Mouse (Mus musculus): ENCODE results near the gene Tlk2. TPM values are rescaled to one million over a fixed set of nuclear protein-coding genes. Genes with fewer than 3 reads are reported as not detected.

The Tlk2 gene
- polyA plus RNA-seq, 1 experiment from 2014 or later: 18.3 TPM

DNA sequence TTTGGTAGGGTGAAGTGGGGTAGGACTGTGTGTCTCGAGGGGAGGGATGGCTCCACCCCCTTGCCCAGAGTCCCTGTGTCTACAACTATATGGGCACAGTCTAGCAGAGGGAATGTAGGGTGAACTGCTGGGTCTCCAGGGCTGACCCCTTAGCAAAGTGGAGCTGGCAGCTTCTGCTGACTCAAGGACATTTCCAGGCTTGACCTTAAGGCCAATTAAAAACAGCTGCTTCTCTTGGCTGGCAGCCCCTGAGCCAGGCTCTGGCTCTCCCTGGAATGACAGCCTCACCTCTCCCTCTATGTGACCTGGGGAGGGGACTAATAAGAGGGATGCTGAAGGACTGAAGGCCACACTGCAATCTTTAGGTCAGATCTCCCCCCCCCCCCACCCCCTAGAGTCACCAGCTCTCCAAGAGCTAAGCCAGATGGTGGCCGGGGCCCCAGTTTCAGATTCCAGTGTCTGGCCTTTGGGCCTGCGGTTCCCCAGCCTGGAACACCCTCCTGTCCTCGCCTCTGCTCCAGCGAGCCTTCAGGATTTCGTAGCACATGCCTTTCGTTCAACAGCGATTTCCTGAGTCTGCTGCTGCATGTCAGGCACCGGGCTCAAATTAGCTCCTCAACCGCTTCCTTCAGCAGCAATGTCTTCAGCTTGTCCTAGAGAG, 134.5 kb downstream of the Tlk2 start:
- Histone ChIP-seq H3K4me3 (0 out of 2 replicates have a peak overlapping the region, but pooled peaks have one; percentile 16), H3K27me3 (ENCODE audit: insufficient read depth, poor library complexity, severe bottlenecking) (no peaks in the 10 kb centered on the region), H3K27ac (peak overlapping the region; percentile 81), H3K36me3 (no peaks in the 10 kb centered on the region), H3K4me1 (peaks cover 67% of the 10 kb centered on the region), H3K9me3 (no peaks in the 10 kb centered on the region)
- DNase-seq (ENCODE audit: low spot score): no peak
- 7% methylated on average over 10 of the region's 10 CpGs for WGBS

GRCm38 (mm10) chr11:105313633-105314014, 135.0 kb downstream of the Tlk2 start:
- no peak overlapping the region for H3K4me3 ChIP-seq
- DNase-seq (ENCODE audit: low spot score): no peak
- H3K27me3 ChIP-seq (ENCODE audit: insufficient read depth, poor library complexity, severe bottlenecking): no peaks in the 10 kb centered on the region
- 31% methylated on average over 8 of the region's 8 CpGs for WGBS
- peaks cover 63% of the 10 kb centered on the region for H3K4me1 ChIP-seq
- H3K9me3 ChIP-seq: no peaks in the 10 kb centered on the region
- H3K36me3 ChIP-seq: no peaks in the 10 kb centered on the region
- peak overlapping the region; percentile 81 for H3K27ac ChIP-seq

DNA sequence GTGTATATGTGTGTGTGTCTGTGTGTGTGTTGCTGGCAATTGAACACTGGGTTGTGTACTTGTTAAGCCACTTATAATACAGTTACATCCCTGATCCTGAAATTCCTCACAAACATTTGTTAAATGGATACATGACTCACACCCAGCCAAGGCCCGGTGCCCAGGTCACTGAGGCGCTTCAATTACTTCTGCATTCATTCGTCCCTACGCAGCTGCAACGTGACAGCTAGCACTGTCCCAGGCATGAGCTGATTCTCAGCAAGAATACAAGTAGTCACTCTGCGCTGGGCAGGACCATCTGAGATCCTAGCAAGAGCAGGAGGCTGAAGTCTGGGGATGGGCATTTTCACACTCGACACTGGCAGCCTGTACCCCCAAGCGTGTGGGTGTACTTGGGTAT, 136.7 kb downstream of the Tlk2 start:
- no peaks in the 10 kb centered on the region for H3K9me3 ChIP-seq
- WGBS: 82% methylated on average over 8 of the region's 8 CpGs
- no peak overlapping the region for H3K4me3 ChIP-seq
- no peak overlapping the region for H3K27ac ChIP-seq
- H3K4me1 ChIP-seq: peaks cover 57% of the 10 kb centered on the region
- no peak for DNase-seq (ENCODE audit: low spot score)
- no peaks in the 10 kb centered on the region for H3K27me3 ChIP-seq (ENCODE audit: insufficient read depth, poor library complexity, severe bottlenecking)
- peaks cover 5% of the 10 kb centered on the region; the same call in 1 of the 2 replicates for H3K36me3 ChIP-seq

- no peak for DNase-seq (ENCODE audit: low spot score)
- H3K27ac ChIP-seq: peak overlapping the region; percentile 39; the same call in 1 of the 2 replicates
- 91% methylated on average over 4 of the region's 4 CpGs for WGBS
- no peak overlapping the region for H3K4me3 ChIP-seq
- H3K9me3 ChIP-seq: no peaks in the 10 kb centered on the region
- H3K27me3 ChIP-seq (ENCODE audit: insufficient read depth, poor library complexity, severe bottlenecking): no peaks in the 10 kb centered on the region
- peaks cover 51% of the 10 kb centered on the region for H3K4me1 ChIP-seq
- H3K36me3 ChIP-seq: peaks cover 8% of the 10 kb centered on the region; the same call in 1 of the 2 replicates
Measured at GRCm38 (mm10) chr11:105316121-105316520, 137.5 kb downstream of the Tlk2 start.

- no peak for DNase-seq (ENCODE audit: low spot score)
- Histone ChIP-seq H3K36me3 (peaks cover 8% of the 10 kb centered on the region; the same call in 1 of the 2 replicates), H3K4me1 (peaks cover 35% of the 10 kb centered on the region), H3K27ac (no peak overlapping the region), H3K4me3 (no peak overlapping the region), H3K27me3 (ENCODE audit: insufficient read depth, poor library complexity, severe bottlenecking) (no peaks in the 10 kb centered on the region), H3K9me3 (no peaks in the 10 kb centered on the region)
- 90% methylated on average over 6 of the region's 6 CpGs for WGBS
Measured at GRCm38 (mm10) chr11:105317769-105318168, 139.2 kb downstream of the Tlk2 start.

DNA sequence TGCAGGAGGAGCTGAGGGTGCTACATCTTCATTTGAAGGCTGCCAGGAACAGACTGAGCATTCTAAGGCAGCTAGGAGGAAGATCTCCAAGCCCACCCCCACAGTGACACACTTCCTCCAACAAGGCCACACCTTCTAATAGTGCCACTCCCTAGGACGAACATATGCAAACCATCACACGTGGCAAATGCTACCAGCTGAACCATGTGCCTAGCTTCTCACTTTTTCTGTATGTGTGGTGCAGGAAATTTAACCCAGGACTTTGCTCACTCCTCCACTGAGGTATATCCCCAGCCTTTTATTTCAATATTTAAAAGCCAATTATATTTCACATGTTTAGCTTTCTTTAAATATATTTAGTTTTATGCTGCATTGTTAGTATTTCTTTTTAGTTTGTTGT, 142.5 kb downstream of the Tlk2 start:
- H3K27ac ChIP-seq: no peak overlapping the region
- H3K4me3 ChIP-seq: no peak overlapping the region
- no peak for DNase-seq (ENCODE audit: low spot score)
- no peaks in the 10 kb centered on the region for H3K27me3 ChIP-seq (ENCODE audit: insufficient read depth, poor library complexity, severe bottlenecking)
- peaks cover 9% of the 10 kb centered on the region; the same call in 1 of the 2 replicates for H3K36me3 ChIP-seq
- no peaks in the 10 kb centered on the region for H3K9me3 ChIP-seq
- 73% methylated on average over 2 of the region's 2 CpGs for WGBS
- H3K4me1 ChIP-seq: peaks cover 1% of the 10 kb centered on the region

DNA sequence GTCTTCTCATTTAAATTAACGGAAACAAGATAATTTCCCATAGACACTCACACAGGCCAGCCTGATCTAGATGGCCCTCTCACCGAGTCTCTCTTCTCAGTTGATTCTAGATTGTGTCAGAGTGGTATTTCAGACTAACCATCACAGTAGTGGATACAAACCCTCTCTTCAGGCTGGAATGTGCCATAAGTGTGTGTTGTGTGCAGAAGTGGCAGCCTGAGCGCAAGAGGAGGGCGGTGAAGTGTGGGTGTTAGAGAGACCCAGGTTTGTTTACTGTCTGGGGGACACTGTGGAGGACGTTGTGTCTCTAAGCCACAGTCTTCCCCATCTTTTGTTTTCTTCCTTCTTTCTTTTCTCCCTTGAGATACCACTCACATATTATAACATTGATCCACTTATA, 144.9 kb downstream of the Tlk2 start:
- no peak for DNase-seq (ENCODE audit: low spot score)
- Histone ChIP-seq H3K27me3 (ENCODE audit: insufficient read depth, poor library complexity, severe bottlenecking) (no peaks in the 10 kb centered on the region), H3K4me3 (no peak overlapping the region), H3K27ac (no peak overlapping the region), H3K36me3 (peaks cover 19% of the 10 kb centered on the region), H3K4me1 (peaks cover 5% of the 10 kb centered on the region), H3K9me3 (no peaks in the 10 kb centered on the region)
- WGBS: 68% methylated on average over 5 of the region's 5 CpGs

DNA sequence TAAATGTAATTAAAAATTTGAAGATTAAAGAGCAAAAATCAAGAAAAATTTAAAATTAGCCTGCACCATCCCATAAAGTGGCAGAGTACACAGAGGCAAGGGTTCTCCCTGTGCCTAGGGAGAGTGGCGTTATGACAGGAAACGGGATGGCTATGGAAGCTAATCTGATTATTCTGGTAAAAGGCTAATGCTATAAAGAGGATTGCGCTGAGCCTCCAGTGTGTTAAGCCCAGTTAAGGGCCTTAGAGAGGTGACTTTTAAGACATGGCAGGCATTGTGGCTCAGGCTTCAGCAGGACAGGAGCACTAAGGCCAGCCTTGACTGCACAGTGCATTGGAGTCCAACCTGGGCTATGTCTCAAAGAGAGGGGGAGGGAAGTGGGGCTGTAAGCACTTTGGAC, 148.5 kb downstream of the Tlk2 start:
- DNase-seq (ENCODE audit: low spot score): no peak
- no peak overlapping the region for H3K27ac ChIP-seq
- WGBS: 90% methylated on average over 3 of the region's 3 CpGs
- no peaks in the 10 kb centered on the region for H3K27me3 ChIP-seq (ENCODE audit: insufficient read depth, poor library complexity, severe bottlenecking)
- H3K9me3 ChIP-seq: no peaks in the 10 kb centered on the region
- H3K4me1 ChIP-seq: peaks cover 15% of the 10 kb centered on the region
- peaks cover 16% of the 10 kb centered on the region for H3K36me3 ChIP-seq
- H3K4me3 ChIP-seq: no peak overlapping the region

DNA sequence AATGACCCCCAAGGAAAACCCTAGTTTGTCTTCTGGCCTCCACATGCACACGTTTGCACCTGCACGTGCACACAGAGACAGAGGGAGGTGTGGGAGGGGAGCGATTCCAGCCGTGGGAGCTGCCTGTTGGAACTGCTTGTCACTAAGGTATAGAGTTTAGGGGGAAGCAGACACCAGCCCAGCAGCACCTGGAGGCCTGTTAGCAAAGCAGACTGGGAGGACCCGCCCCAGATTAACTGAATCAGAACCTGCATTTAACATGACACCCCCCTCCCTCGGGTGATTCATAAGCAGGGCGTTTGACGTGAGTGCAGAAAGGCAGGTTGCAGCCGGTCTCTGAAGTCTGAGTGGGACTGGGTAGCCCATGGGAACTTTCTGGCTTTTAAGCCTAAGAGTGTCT, 151.4 kb downstream of the Tlk2 start:
- Histone ChIP-seq H3K36me3 (peaks cover 21% of the 10 kb centered on the region), H3K9me3 (no peaks in the 10 kb centered on the region), H3K27ac (no peak overlapping the region), H3K27me3 (ENCODE audit: insufficient read depth, poor library complexity, severe bottlenecking) (no peaks in the 10 kb centered on the region), H3K4me1 (peaks cover 32% of the 10 kb centered on the region), H3K4me3 (no peak overlapping the region)
- no peak for DNase-seq (ENCODE audit: low spot score)
- 70% methylated on average over 9 of the region's 9 CpGs for WGBS

GRCm38 (mm10) chr11:105331129-105331528, 152.5 kb downstream of the Tlk2 start:
- Histone ChIP-seq H3K36me3 (peaks cover 23% of the 10 kb centered on the region), H3K4me3 (no peak overlapping the region), H3K27ac (no peak overlapping the region), H3K9me3 (no peaks in the 10 kb centered on the region), H3K27me3 (ENCODE audit: insufficient read depth, poor library complexity, severe bottlenecking) (no peaks in the 10 kb centered on the region), H3K4me1 (peaks cover 32% of the 10 kb centered on the region)
- WGBS: 82% methylated on average over 3 of the region's 3 CpGs
- no peak for DNase-seq (ENCODE audit: low spot score)

DNA sequence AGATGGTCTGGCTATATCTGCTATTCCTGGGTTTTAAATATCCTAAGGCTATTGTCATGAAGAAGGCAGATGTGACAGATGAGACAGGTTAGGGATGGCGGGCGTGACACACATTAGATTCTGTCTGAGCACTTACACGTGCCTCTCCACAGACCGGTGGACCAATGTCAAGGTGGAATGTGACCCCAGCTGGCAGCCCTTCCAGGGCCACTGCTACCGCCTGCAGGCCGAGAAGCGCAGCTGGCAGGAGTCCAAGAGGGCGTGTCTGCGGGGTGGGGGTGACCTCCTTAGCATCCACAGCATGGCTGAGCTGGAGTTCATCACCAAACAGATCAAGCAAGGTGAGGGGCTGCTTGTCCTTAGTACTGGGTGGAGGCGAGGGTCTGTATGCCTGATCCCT, 153.1 kb downstream of the Tlk2 start:
- H3K36me3 ChIP-seq: peaks cover 23% of the 10 kb centered on the region
- 34% methylated on average over 10 of the region's 10 CpGs for WGBS
- no peak overlapping the region for H3K4me3 ChIP-seq
- no peak for DNase-seq (ENCODE audit: low spot score)
- no peak overlapping the region for H3K27ac ChIP-seq
- no peaks in the 10 kb centered on the region for H3K27me3 ChIP-seq (ENCODE audit: insufficient read depth, poor library complexity, severe bottlenecking)
- H3K4me1 ChIP-seq: peaks cover 32% of the 10 kb centered on the region
- H3K9me3 ChIP-seq: no peaks in the 10 kb centered on the region

- no peak overlapping the region for H3K4me3 ChIP-seq
- no peak overlapping the region for H3K27ac ChIP-seq
- peaks cover 24% of the 10 kb centered on the region for H3K36me3 ChIP-seq
- no peaks in the 10 kb centered on the region for H3K27me3 ChIP-seq (ENCODE audit: insufficient read depth, poor library complexity, severe bottlenecking)
- H3K4me1 ChIP-seq: peaks cover 32% of the 10 kb centered on the region
- DNase-seq (ENCODE audit: low spot score): no peak
- H3K9me3 ChIP-seq: no peaks in the 10 kb centered on the region
- WGBS: 65% methylated on average over 8 of the region's 8 CpGs
Measured at GRCm38 (mm10) chr11:105332468-105332867, 153.9 kb downstream of the Tlk2 start.
